ENCODE assay signal across 8 mouse cellular contexts in genomic region chr2:18997387-18997971, GRCm38 (mm10). TPM values are rescaled to one million over a fixed set of nuclear protein-coding genes. Genes with fewer than 3 reads are reported as not detected.
DNase-seq lines count a peak whose midpoint lies in the region; ATAC-seq lines count a peak whose summit lies in the region.

No protein-coding gene starts in this region.

- peak overlapping the region; percentile 92 for H3K4me2 ChIP-seq in liver, embryonic 13.5 days
- H3K4me2 ChIP-seq in neural tube, embryonic 11.5 days (ENCODE audit: low read depth), result peak overlapping the region; percentile 99

- H3K27me3 ChIP-seq in liver, embryonic 13.5 days, result no peaks in the 10 kb centered on the region
- no peaks in the 10 kb centered on the region for H3K27me3 ChIP-seq in neural tube, embryonic 11.5 days (ENCODE audit: control insufficient read depth, insufficient read depth, low read length)

- H3K4me3 ChIP-seq in liver, embryonic 13.5 days (replicated peaks), result peak overlapping the region; percentile 93
- H3K4me3 ChIP-seq in neural tube, embryonic 11.5 days (ENCODE audit: low read depth, low read length), result peak overlapping the region; percentile 75

- peak overlapping the region; percentile 97 for H3K9ac ChIP-seq in liver, embryonic 13.5 days
- H3K9ac ChIP-seq in neural tube, embryonic 11.5 days (ENCODE audit: low read length), result peak overlapping the region; percentile 78

- peaks cover 57% of the 10 kb centered on the region for H3K4me1 ChIP-seq in liver, embryonic 13.5 days (replicated peaks)
- H3K4me1 ChIP-seq in neural tube, embryonic 11.5 days (ENCODE audit: control insufficient read depth, insufficient read depth, low read length), result no peaks in the 10 kb centered on the region; the same call in 1 of the 2 replicates

- peak; percentile 69 for ATAC-seq in liver, embryonic 13.5 days (ENCODE audit: low read depth)
- ATAC-seq in neural tube, embryonic 11.5 days (ENCODE audit: insufficient read depth, low FRiP score, low TSS enrichment), result peak; percentile 64

- DNase-seq in thymus, postnatal 4 days, result peak; percentile 78
- DNase-seq in thymus, postnatal 0 days (ENCODE audit: low spot score), result no peak
- peak; percentile 61 for DNase-seq in embryo, embryonic 10.5 days (ENCODE audit: low spot score)
- peak; percentile 39 to 67 for DNase-seq in gastrocnemius, postnatal 4 days (ENCODE audit: low spot score in 2 of 2)
- peak; percentile 17 for DNase-seq in kidney, adult 9 months
- DNase-seq in liver, embryonic 13.5 days, result peak; percentile 58
- DNase-seq in neural tube, embryonic 11.5 days (ENCODE audit: low spot score), result peak; percentile 73
- peak; percentile 26 for DNase-seq in testis, postnatal 14 days (ENCODE audit: low spot score)

- WGBS in liver, embryonic 13.5 days (ENCODE audit: insufficient replicate concordance), result under 1% methylated on average over 46 of the region's 46 CpGs
- WGBS in neural tube, embryonic 11.5 days, result 0% methylated on average over 44 of the region's 46 CpGs

- H3K36me3 ChIP-seq in liver, embryonic 13.5 days, result no peaks in the 10 kb centered on the region
- H3K36me3 ChIP-seq in neural tube, embryonic 11.5 days (ENCODE audit: control insufficient read depth, insufficient read depth, low read length), result no peaks in the 10 kb centered on the region

- H3K9me3 ChIP-seq in liver, embryonic 13.5 days (replicated peaks), result no peaks in the 10 kb centered on the region
- H3K9me3 ChIP-seq in neural tube, embryonic 11.5 days (ENCODE audit: control insufficient read depth, low read length), result no peaks in the 10 kb centered on the region

- peak overlapping the region; percentile 97 for H3K27ac ChIP-seq in liver, embryonic 13.5 days
- H3K27ac ChIP-seq in neural tube, embryonic 11.5 days (ENCODE audit: low read depth, low read length), result peak overlapping the region; percentile 88

RNA-seq across cellular contexts. Expression of gene Pip4k2a, which starts 0.4 kb away (rescaled TPM):
- polyA plus RNA-seq in thymus, postnatal 0 days (2015; fragmentation: Nextera tagmentation; extraction: Ambion mirVana), result 51.2 and 53.7 TPM in 2 replicates
- 10 to 100 TPM; 22.4 to 25.2 TPM for total RNA-seq in gastrocnemius, postnatal 4 days (2021)
- 15.8 and 18.8 TPM in 2 replicates for polyA plus RNA-seq in liver, embryonic 13.5 days (2015; fragmentation: Nextera tagmentation; extraction: Ambion mirVana)
- 10.8 and 10.9 TPM in 2 replicates for polyA plus RNA-seq in neural tube, embryonic 11.5 days (2014; fragmentation: Nextera tagmentation; extraction: Ambion mirVana)

RNA-seq across cellular contexts. Expression of gene 4930426L09Rik, which starts 0.7 kb away (rescaled TPM):
- 1.0 and 1.4 TPM in 2 replicates for polyA plus RNA-seq in thymus, postnatal 0 days (2015; fragmentation: Nextera tagmentation; extraction: Ambion mirVana)
- total RNA-seq in gastrocnemius, postnatal 4 days (2021), result under 1 TPM; 0.23 to 0.49 TPM
- polyA plus RNA-seq in liver, embryonic 13.5 days (2015; fragmentation: Nextera tagmentation; extraction: Ambion mirVana), result 0.17 and 0.22 TPM in 2 replicates
- polyA plus RNA-seq in neural tube, embryonic 11.5 days (2014; fragmentation: Nextera tagmentation; extraction: Ambion mirVana), result 0.54 and 0.68 TPM in 2 replicates
